ENCODE assay signal across 14 mouse cellular contexts in the genomic region with DNA sequence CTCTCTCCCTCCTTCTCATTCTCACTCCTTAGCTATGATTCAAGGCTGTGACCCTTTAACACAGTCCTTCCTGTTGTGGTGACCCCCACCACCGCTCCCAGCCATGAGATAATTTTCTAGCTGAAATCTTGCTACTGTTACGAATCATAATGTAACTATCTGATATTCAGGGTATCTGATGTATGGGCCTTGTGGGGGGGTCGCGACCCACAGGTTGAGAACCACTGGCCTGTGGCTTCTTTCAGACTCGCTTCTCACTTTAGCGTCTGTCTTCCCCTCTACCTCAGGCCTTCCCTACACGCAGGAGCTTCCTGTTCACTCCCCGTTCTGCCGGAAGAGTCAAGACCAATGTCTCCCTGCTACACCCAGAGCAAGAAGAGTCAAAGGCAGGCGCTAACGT. TPM values are rescaled to one million over a fixed set of nuclear protein-coding genes. Genes with fewer than 3 reads are reported as not detected.
A peak's percentile ranks its signal among the peaks of the same experiment; 100 is the strongest.
DNase-seq lines count a peak whose midpoint lies in the region; TF ChIP-seq lines count a peak whose summit lies in the region.
"Had no signal": no experiment of that assay in that cellular context is flagged by ENCODE, and none has a peak within 500 bp of the region (broad histone marks: within the 10 kb centered on the region; RNA-seq: fewer than 3 reads in every experiment).

No protein-coding gene starts in this region.

- peaks cover 1 to 3% of the 10 kb centered on the region in 2 experiments; a peak in 2 of 4 replicates for H3K4me1 ChIP-seq in ES-E14 (ENCODE audit: control insufficient read depth in 2 of 2, insufficient read depth in 2 of 2, low read length in 2 of 2, poor library complexity in 1 of 2)

- peaks cover 9% of the 10 kb centered on the region; the same call in 1 of the 2 replicates for H3K36me3 ChIP-seq in ES-E14 (ENCODE audit: control insufficient read depth, insufficient read depth, low read length, poor library complexity, severe bottlenecking)

- no peak overlapping the region for H3K27ac ChIP-seq in ES-E14 (ENCODE audit: insufficient read depth, low read depth, low read length, poor library complexity, severe bottlenecking)

- no peak overlapping the region for H3K9ac ChIP-seq in ES-E14 (ENCODE audit: insufficient read depth, low read depth, low read length, poor library complexity, severe bottlenecking)

- in situ Hi-C loops in ES-E14 (cut with MboI; ENCODE audit: low sequenced_read_pairs in 2 of 2, unreplicated experiment in 2 of 2): no loop called here

- H3K4me3 ChIP-seq in ES-E14 (ENCODE audit: insufficient read depth in 1 of 2, low read depth in 1 of 2, low read length in 2 of 2, poor library complexity in 1 of 2, severe bottlenecking in 1 of 2): no peak overlapping the region

- DNase-seq in ES-E14 (ENCODE audit: low read depth, low spot score): no peak
- no peak for DNase-seq in frontal cortex, postnatal 10 days (ENCODE audit: low spot score in 2 of 2)
- DNase-seq: adrenal gland, adult 2 months; adrenal gland, adult 8-10 months; adrenal gland, postnatal 10 days; adrenal gland, postnatal 14 days; adrenal gland, postnatal 25 days; adrenal gland, postnatal 36 days; B cell, adult 2 months; cerebellum, adult 11 months; cerebellum, adult 18-20 months; cerebellum, adult 2 months; cerebellum, adult 8-10 months had no signal

- H3K9me3 ChIP-seq in ES-E14 (ENCODE audit: control insufficient read depth, insufficient read depth, low read depth, low read length): no peaks in the 10 kb centered on the region
- H3K9me3 ChIP-seq: G1E had no signal

TF ChIP-seq in ES-E14, 5 proteins besides CTCF, POLR2A, EP300 and RAD21:
- TF ChIP-seq HCFC1 (IDR thresholded peaks at IDR 0.05; ENCODE audit: borderline replicate concordance, insufficient read depth, low read length) (no peak), CHD2 (IDR thresholded peaks at IDR 0.05; ENCODE audit: low read depth, low read length) (peak; percentile 90)

RNA-seq across cellular contexts. Expression of a gene that starts 2.5 kb away (rescaled TPM):
- 29.4 and 48.6 TPM in 2 replicates for total RNA-seq in ES-E14 (2012; rRNA removed)

RNA-seq across cellular contexts. Expression of a gene that starts 43.4 kb away (rescaled TPM):
- 1.4 and 2.0 TPM in 2 replicates for total RNA-seq in ES-E14 (2012; rRNA removed)

RNA-seq across cellular contexts. Expression of a gene that starts 46.6 kb away (rescaled TPM):
- total RNA-seq in ES-E14 (2012; rRNA removed): 4.5 and 8.6 TPM in 2 replicates

RNA-seq across cellular contexts. Expression of a gene that starts 48.4 kb away (rescaled TPM):
- total RNA-seq in ES-E14 (2012; rRNA removed): 121 and 154 TPM in 2 replicates

RNA-seq across cellular contexts. Expression of a gene that starts 55.1 kb away (rescaled TPM):
- 502 and 522 TPM in 2 replicates for total RNA-seq in ES-E14 (2012; rRNA removed)
